Mouse (Mus musculus) embryonic facial prominence, embryonic 12.5 days (tissue): ENCODE data around the gene Ldhd. TPM values are rescaled to one million over a fixed set of nuclear protein-coding genes. Genes with fewer than 3 reads are reported as not detected.

Source experiments
- ATAC-seq: fragments of 200-750 bp; cut with Nextera tagmentation; 2 replicates; pipeline ENCODE4 v1.8.0; 2017; ENCODE audit not compliant: insufficient number of reproducible peaks, insufficient read depth, low FRiP score, low TSS enrichment
- H3K27ac ChIP-seq: fragments of 300-500 bp; sonication (generic); 2 replicates; pipeline ENCODE4 v1.5.1; 2016; ENCODE audit warnings: mild to moderate bottlenecking
- H3K27me3 ChIP-seq: fragments of 300-500 bp; sonication (generic); 2 replicates; pipeline ENCODE4 v1.6.1; 2016; ENCODE audit warnings: mild to moderate bottlenecking, moderate library complexity
- H3K36me3 ChIP-seq: fragments of 300-500 bp; sonication (generic); 2 replicates; pipeline ENCODE4 v1.6.1; 2016; ENCODE audit warnings: mild to moderate bottlenecking
- H3K4me1 ChIP-seq: fragments of 300-500 bp; sonication (generic); 2 replicates; pipeline ENCODE4 v1.6.1; 2016
- H3K4me2 ChIP-seq: fragments of 300-500 bp; sonication (generic); replicated peaks from 2 replicates; pipeline ENCODE4 v1.6.1; 2016; ENCODE audit warnings: mild to moderate bottlenecking, moderate library complexity
- H3K4me3 ChIP-seq: fragments of 300-500 bp; sonication (generic); 2 replicates; pipeline ENCODE4 v1.5.1; 2016; ENCODE audit warnings: mild to moderate bottlenecking
- H3K9ac ChIP-seq: fragments of 300-500 bp; sonication (generic); 2 replicates; pipeline ENCODE4 v1.6.1; 2016; ENCODE audit warnings: mild to moderate bottlenecking, moderate library complexity
- H3K9me3 ChIP-seq: fragments of 300-500 bp; sonication (generic); 2 replicates; pipeline ENCODE4 v1.6.1; 2016; ENCODE audit warnings: mild to moderate bottlenecking, moderate library complexity
- WGBS: fragments of 180-500 bp; shearing (Covaris S2); methylation state at CpG from one replicate; pipeline ENCODE4 v1.1.7; 2016; 5-methylcytosine and 5-hydroxymethylcytosine counted together
- polyA plus RNA-seq: library from polyadenylated mRNA; unstranded; fragments of >200 nt; fragmentation: Nextera tagmentation; extraction: Ambion mirVana; gene quantifications from 2 replicates; pipeline ENCODE4 v1.2.1, GENCODE M21; 2016

The Ldhd gene
- polyA plus RNA-seq, 1 experiment from 2014 or later = 0.29 TPM

DNA sequence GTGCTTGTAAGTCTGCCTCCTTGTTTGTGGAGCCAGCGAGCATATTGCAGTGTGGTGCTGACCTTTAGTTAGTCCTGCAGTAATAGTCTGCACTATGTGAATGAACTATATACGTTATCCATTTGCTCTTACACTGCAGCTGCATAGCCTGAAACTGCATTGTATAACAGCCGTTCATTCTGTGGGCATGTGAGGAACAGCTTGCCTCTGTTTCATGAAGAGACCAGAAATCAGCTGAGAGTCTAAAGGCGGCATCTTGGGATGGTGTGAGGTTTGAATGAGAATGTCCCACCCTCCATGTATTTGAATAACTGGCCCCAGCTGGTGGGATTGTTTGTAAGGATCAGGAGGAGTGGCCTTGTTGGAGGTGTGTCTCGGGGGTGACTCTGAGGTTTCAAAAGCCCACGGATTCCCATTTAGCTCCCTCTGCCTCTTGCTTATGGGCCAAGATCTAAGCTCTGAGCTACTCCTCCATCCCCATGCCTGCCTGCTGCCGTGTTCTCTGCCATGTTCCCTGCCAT is 37.7 kb downstream of the Ldhd start:
- 84% methylated on average over 7 of the region's 7 CpGs for WGBS
- Histone ChIP-seq H3K27ac (no peak overlapping the region), H3K9ac (no peak overlapping the region), H3K4me2 (no peak overlapping the region), H3K27me3 (no peaks in the 10 kb centered on the region), H3K9me3 (no peaks in the 10 kb centered on the region), H3K36me3 (no peaks in the 10 kb centered on the region), H3K4me3 (no peak overlapping the region), H3K4me1 (peaks cover 20% of the 10 kb centered on the region; the same call in 1 of the 2 replicates)
- no peak for ATAC-seq

DNA sequence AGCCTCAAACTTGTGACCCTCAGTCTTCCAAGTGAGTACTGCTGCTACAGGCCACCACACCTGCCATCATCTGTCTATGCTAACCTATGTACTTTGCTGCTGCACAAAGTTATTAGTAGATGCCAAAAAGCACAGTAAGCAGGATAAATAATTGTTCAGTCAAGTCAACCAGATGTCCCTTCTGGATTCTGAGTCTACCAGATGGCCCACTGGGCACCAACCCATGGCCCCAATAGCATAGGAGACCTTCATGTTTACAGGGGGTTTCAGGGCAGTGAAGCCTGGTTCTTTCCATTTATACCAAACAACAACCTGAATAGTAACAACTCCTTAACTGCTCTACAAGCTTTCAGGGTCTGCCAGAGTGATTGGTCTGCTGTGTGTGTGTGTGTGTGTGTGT is 39.0 kb downstream of the Ldhd start:
- no peak overlapping the region for H3K4me3 ChIP-seq
- no peaks in the 10 kb centered on the region for H3K27me3 ChIP-seq
- no peaks in the 10 kb centered on the region for H3K36me3 ChIP-seq
- H3K9ac ChIP-seq = no peak overlapping the region
- no peaks in the 10 kb centered on the region for H3K9me3 ChIP-seq
- no peak for ATAC-seq
- H3K4me1 ChIP-seq = 0 out of 2 replicates have a peak, but pooled peaks cover 12% of the 10 kb centered on the region
- H3K4me2 ChIP-seq = no peak overlapping the region
- H3K27ac ChIP-seq = no peak overlapping the region

DNA sequence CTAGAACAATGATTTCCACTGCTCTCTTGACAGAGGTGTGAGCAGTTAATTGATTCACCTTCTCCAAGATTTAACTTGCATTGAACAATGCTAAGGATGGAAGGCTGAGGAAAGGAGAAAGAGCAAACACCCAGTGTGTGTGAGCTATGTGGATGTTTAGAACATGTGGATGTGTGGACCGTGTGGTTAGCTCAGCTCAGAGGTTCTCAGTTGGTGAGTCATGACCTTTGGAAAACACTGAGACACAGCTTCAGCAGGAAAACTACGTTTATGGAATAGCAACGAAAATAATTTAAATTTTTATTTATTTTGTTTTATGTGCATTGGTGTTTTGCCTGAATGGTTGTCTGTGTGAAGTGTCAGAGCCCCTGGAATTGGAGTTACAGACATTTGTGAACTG is 40.0 kb downstream of the Ldhd start:
- no peak overlapping the region for H3K4me3 ChIP-seq
- H3K9me3 ChIP-seq = no peaks in the 10 kb centered on the region
- no peaks in the 10 kb centered on the region for H3K27me3 ChIP-seq
- no peaks in the 10 kb centered on the region for H3K36me3 ChIP-seq
- H3K27ac ChIP-seq = no peak overlapping the region
- 81% methylated on average over 3 of the region's 3 CpGs for WGBS
- no peak overlapping the region for H3K4me2 ChIP-seq
- ATAC-seq = no peak
- H3K9ac ChIP-seq = no peak overlapping the region
- H3K4me1 ChIP-seq = peaks cover 6% of the 10 kb centered on the region; the same call in 1 of the 2 replicates

DNA sequence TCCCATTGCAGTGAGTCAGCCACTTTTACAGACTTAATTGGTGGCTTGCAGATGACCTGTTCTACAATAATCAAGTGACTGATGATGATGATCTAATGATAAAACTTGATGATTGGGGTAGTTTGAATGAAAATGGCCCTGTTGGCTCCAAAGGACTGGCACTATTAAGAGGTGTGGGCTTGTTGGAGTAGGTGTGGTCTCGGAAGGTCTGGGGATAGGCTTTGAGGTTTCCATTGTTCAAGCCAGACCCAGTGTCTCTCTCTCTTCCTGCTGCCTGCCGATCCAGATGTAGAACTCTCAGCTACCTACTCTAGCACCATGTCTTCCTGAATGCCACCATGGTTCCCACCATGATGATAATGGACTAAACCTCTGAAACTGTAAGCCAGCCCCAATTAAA is 41.8 kb downstream of the Ldhd start:
- no peak overlapping the region for H3K27ac ChIP-seq
- H3K9ac ChIP-seq = no peak overlapping the region
- no peak overlapping the region for H3K4me2 ChIP-seq
- ATAC-seq = no peak
- WGBS = 89% methylated on average over 2 of the region's 2 CpGs
- no peaks in the 10 kb centered on the region for H3K9me3 ChIP-seq
- no peaks in the 10 kb centered on the region for H3K27me3 ChIP-seq
- H3K4me3 ChIP-seq = no peak overlapping the region
- H3K4me1 ChIP-seq = peaks cover 11% of the 10 kb centered on the region
- H3K36me3 ChIP-seq = no peaks in the 10 kb centered on the region

DNA sequence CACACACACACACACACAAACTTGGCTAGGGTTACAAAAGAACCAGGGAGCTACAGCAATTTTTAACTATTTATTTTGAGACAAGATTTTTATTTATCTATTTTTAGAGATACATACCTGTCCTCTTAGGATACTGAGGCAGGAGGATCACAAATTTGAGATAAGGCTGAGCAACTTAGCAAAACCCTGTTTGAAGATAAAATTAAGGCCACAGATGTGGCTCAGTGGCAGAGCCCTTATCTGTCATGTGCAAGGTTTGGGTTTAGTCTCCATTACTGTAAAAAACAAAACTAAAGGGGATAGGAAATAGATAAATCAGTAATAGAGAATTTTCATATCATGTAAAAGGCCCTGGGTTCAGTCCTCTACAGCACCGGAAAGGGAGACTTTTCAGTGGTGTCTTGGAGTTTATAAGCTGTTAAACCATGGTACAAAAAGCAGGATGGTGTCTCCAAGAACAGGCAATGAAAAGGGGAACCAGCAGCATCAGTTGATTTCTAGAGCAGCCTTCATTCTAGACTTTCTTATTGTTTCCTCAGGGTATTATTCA is 42.6 kb downstream of the Ldhd start:
- H3K27me3 ChIP-seq = no peaks in the 10 kb centered on the region
- H3K4me2 ChIP-seq = no peak overlapping the region
- no peak overlapping the region for H3K4me3 ChIP-seq
- H3K9ac ChIP-seq = no peak overlapping the region
- no peak overlapping the region for H3K27ac ChIP-seq
- no peaks in the 10 kb centered on the region for H3K9me3 ChIP-seq
- WGBS = 96% methylated on average over 1 of the region's 1 CpGs
- H3K36me3 ChIP-seq = peaks cover under 1% of the 10 kb centered on the region; the same call in 1 of the 2 replicates
- peaks cover 11% of the 10 kb centered on the region for H3K4me1 ChIP-seq
- ATAC-seq = no peak

DNA sequence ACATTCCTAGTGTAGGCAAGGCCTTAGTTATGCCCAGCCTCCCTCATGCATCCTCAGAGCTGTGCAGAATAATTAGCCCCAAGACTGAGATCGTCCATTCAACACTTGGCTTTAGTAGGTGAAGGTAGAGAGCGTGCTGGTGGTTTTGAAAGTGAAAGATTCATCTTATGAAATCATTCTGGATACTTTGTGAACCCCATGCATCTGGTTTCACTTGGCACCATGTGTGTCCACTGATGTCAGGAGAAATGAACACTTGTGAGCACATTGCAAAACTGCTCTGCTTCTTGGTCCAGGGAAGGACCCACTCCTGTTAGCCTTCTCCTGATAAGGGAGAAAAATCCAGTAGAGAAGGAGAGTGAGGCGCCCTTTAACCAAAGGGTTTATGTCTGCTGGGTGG is 45.2 kb downstream of the Ldhd start:
- H3K27ac ChIP-seq = no peak overlapping the region
- peaks cover 7% of the 10 kb centered on the region for H3K4me1 ChIP-seq
- H3K9me3 ChIP-seq = no peaks in the 10 kb centered on the region
- 81% methylated on average over 3 of the region's 3 CpGs for WGBS
- H3K27me3 ChIP-seq = no peaks in the 10 kb centered on the region
- no peak overlapping the region for H3K4me2 ChIP-seq
- H3K4me3 ChIP-seq = no peak overlapping the region
- H3K9ac ChIP-seq = no peak overlapping the region
- no peak for ATAC-seq
- peaks cover 4% of the 10 kb centered on the region; the same call in 1 of the 2 replicates for H3K36me3 ChIP-seq

DNA sequence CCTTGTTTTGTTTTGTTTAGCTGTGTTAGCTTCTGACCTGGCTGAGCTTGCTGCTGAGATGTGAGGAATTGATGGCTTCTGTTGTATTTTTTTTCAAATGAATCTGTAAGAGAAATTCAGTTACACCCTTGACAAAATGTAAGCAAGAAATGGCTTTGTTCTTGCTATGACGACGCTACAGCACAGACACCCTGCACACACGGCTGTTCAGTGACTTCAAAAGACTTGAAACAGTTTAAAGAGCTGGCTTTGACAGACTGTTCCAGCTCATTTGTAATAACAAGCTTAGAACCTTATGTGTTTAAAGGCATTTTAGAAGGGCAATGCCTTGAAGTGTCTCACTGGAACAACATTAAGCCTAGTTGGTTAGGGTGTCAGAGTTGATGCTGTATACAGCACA is 47.8 kb downstream of the Ldhd start:
- Histone ChIP-seq H3K4me2 (no peak overlapping the region), H3K36me3 (peaks cover 4% of the 10 kb centered on the region; the same call in 1 of the 2 replicates), H3K4me1 (peaks cover 7% of the 10 kb centered on the region), H3K9me3 (no peaks in the 10 kb centered on the region), H3K9ac (no peak overlapping the region), H3K27ac (no peak overlapping the region), H3K4me3 (no peak overlapping the region), H3K27me3 (no peaks in the 10 kb centered on the region)
- ATAC-seq = no peak
- WGBS = 76% methylated on average over 3 of the region's 3 CpGs

DNA sequence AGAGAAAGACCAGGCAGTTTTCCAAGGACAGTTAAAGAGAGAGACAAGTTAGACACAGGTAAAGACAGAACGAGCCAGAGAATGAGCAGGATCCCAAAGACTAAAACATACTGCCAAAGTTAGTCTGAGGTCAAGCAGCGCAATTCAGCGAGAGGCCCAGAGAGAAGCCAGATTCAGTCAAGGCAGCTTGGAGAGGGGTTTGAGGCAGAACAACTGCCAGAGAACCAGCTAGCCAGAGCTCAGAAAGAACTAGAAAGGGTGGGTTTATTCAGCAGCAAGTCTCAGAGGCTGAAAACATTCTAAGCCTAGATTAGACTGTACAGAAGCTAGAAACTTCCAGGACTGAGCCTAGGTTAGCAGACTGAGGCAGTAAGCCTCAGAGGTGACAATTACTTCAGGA is 49.9 kb downstream of the Ldhd start:
- Histone ChIP-seq H3K9me3 (no peaks in the 10 kb centered on the region), H3K4me2 (no peak overlapping the region), H3K27ac (no peak overlapping the region), H3K4me3 (no peak overlapping the region), H3K9ac (no peak overlapping the region), H3K27me3 (no peaks in the 10 kb centered on the region), H3K4me1 (peaks cover 9% of the 10 kb centered on the region), H3K36me3 (peaks cover 6% of the 10 kb centered on the region; the same call in 1 of the 2 replicates)
- ATAC-seq = no peak
- 91% methylated on average over 3 of the region's 3 CpGs for WGBS

DNA sequence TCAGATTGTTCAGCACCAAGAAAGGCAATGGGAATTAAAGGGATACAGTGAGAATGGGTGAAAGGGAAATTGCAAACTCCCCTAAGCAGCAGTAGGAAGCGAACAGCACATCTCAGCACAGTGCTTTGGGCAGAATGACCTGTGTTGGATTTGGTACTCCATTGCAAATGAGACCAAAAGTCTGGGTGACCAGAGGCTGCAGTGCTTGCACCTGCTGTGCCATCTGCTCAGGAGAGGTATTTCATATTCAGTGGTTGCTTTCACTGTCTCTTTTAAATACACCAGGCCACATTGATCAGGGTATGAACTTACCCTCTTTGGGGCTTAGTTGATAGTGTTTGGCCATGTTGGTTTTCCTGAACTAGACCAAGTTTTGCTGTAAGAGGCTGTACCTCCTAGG is 50.9 kb downstream of the Ldhd start:
- peaks cover 6% of the 10 kb centered on the region; the same call in 1 of the 2 replicates for H3K36me3 ChIP-seq
- ATAC-seq = no peak

DNA sequence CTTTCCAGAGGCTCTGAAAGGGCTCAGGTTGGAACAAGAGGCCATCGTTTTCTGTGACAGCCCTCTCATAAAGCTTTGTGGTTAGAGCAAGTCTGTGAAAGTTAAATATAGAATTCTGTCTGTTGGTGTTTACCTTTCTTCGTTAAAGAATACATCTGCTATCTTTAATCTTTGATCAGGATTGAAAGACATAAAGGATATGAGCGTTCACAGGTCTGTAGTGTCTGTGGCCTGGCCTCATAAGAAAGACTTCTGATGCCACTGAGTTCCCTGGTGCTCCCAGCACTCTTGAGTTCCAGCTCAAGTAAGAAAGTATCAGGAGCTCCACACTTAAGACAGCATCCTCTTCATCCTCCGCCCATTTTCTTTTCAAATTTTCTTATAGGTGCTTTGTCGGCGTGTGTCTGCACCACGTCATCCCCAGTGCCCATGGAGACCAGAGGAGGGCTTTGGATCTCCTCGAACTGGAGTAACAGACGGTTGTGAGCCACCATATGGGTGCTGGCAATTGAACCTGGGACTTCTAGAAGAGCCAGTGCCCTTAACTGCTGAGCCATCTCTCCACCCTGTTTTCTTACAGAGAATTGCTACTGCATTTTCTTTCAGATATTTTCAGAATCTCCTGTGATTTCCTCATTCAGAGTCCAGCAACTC is 52.2 kb downstream of the Ldhd start:
- Histone ChIP-seq H3K36me3 (peaks cover 6% of the 10 kb centered on the region; the same call in 1 of the 2 replicates), H3K4me1 (peaks cover 7% of the 10 kb centered on the region), H3K27me3 (no peaks in the 10 kb centered on the region), H3K27ac (no peak overlapping the region), H3K4me3 (no peak overlapping the region), H3K9me3 (no peaks in the 10 kb centered on the region), H3K4me2 (no peak overlapping the region), H3K9ac (no peak overlapping the region)
- ATAC-seq = no peak
- WGBS = 90% methylated on average over 9 of the region's 9 CpGs

More for the DNA sequence above, 50.9 kb downstream of the Ldhd start:
- no peak overlapping the region for H3K27ac ChIP-seq
- no peak overlapping the region for H3K4me3 ChIP-seq
- no peaks in the 10 kb centered on the region for H3K9me3 ChIP-seq
- 92% methylated on average over 1 of the region's 1 CpGs for WGBS
- H3K4me2 ChIP-seq = no peak overlapping the region
- H3K9ac ChIP-seq = no peak overlapping the region
- H3K27me3 ChIP-seq = no peaks in the 10 kb centered on the region
- 0 out of 2 replicates have a peak, but pooled peaks cover 2% of the 10 kb centered on the region for H3K4me1 ChIP-seq

DNA sequence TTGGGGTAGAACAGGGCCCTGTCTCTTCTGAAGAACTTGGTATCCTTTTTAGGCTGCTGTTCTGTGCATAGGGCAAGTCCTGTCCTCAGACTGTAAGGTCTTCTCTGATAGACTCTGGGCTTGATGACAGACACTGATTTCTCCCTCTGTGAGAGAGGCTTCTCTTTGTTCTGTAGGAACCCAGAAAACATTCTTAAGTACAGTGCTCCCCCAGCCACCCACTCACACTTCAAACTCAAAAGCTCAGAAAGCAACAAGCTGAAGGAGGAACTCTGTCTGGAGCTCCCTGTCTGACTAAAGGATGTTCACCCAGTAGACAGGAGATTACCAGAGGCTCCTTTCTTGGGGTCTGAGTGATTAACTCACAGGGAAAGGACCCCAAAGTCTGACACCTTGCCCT is 53.7 kb downstream of the Ldhd start:
- no peak overlapping the region for H3K4me3 ChIP-seq
- ATAC-seq = no peak
- H3K9me3 ChIP-seq = no peaks in the 10 kb centered on the region
- H3K27ac ChIP-seq = no peak overlapping the region
- no peaks in the 10 kb centered on the region for H3K27me3 ChIP-seq
- H3K9ac ChIP-seq = no peak overlapping the region
- H3K4me1 ChIP-seq = peaks cover 10% of the 10 kb centered on the region
- H3K4me2 ChIP-seq = no peak overlapping the region
- peaks cover 2% of the 10 kb centered on the region; the same call in 1 of the 2 replicates for H3K36me3 ChIP-seq

DNA sequence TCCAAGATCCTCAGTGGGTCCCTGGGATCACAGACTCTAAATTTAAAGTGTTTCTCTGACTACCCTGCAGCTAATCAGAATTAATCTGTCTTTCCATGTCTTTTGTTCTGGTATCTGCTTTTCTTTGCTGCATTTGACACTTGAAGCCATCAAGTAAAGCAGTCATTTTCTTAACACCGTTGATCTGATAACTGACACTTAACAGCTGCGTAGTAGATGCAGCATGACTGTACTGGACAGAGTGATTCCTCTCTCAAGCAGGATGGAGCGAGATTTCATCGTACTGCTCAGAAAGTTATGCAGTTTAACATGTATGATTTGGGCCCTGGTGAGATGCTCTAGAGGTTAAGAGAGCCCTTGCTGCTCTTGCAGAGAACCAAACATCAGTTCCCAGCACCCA is 54.7 kb downstream of the Ldhd start:
- Histone ChIP-seq H3K27me3 (no peaks in the 10 kb centered on the region), H3K9me3 (no peaks in the 10 kb centered on the region), H3K4me3 (no peak overlapping the region), H3K36me3 (peaks cover 2% of the 10 kb centered on the region; the same call in 1 of the 2 replicates), H3K4me1 (peaks cover 11% of the 10 kb centered on the region), H3K27ac (no peak overlapping the region), H3K4me2 (no peak overlapping the region), H3K9ac (no peak overlapping the region)
- WGBS = 90% methylated on average over 4 of the region's 4 CpGs
- no peak for ATAC-seq
